ENCODE assay signal across 9 mouse cellular contexts in the genomic region with DNA sequence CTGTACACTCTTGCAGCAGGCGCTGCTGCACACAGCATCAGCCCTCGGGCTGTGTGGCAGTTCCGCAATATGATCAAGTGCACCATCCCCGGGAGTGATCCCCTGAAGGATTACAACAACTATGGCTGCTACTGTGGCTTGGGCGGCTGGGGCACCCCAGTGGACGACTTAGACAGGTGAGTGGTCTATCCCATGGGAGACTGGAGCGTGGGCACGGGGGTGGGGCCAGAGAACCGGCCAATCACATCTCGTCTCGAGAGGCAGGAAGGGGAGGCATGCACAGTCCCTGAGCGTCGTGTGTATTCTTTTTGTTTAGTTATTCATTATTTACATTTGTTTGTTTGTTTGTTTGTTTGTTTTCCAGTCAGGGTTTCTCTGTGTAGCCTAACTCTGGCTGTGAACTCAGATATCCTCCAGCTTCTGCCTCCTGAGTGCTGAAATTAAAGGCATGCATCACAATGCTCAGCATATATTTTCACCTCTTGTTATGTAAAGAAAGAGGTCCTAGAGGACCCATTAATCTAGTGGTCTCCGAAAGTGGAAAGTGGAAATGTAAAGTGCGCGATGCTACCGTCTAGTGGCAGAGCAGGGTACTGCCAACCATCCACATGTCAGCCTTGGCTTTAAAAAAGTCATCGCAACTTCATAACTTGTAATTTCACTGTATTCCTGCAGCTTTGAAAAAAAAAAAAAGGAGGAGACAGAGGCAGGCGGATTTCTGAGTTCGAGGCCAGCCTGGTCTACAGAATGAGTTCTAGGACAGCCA. TPM values are rescaled to one million over a fixed set of nuclear protein-coding genes. Genes with fewer than 3 reads are reported as not detected.
A peak's percentile ranks its signal among the peaks of the same experiment; 100 is the strongest.
DNase-seq lines count a peak whose midpoint lies in the region; ATAC-seq and TF ChIP-seq lines count a peak whose summit lies in the region.
"Had no signal": no experiment of that assay in that cellular context is flagged by ENCODE, and none has a peak within 500 bp of the region (broad histone marks: within the 10 kb centered on the region; RNA-seq: fewer than 3 reads in every experiment).

No protein-coding gene starts in this region.

- 0 out of 2 replicates have a peak overlapping the region, but pooled peaks have one; percentile 1 for H3K4me3 ChIP-seq in embryonic facial prominence, embryonic 10.5 days
- no peak overlapping the region for H3K4me3 ChIP-seq in lung, embryonic 14.5 days (ENCODE audit: low read depth, low read length)
- H3K4me3 ChIP-seq in stomach, postnatal 0 days (ENCODE audit: low read depth, low read length), result no peak overlapping the region

- DNase-seq in cerebellum, adult 9-10 months, result peak; percentile 56
- no peak for DNase-seq in cerebellum, adult 11 months
- peak; percentile 65 to 73 for DNase-seq in right cerebral cortex, adult 2 months (ENCODE audit: low spot score in 2 of 2)
- DNase-seq in right cerebral cortex, postnatal 25 days, result no peak
- DNase-seq in embryonic facial prominence, embryonic 10.5 days (ENCODE audit: low spot score), result peak; percentile 57
- peak; percentile 78 for DNase-seq in induced T-regulatory cell, adult 2 months (ENCODE audit: low read depth)
- peak; percentile 82 for DNase-seq in lung, embryonic 14.5 days
- DNase-seq in stomach, postnatal 0 days (ENCODE audit: low spot score), result peak; percentile 70

- 41% methylated on average over 20 of the region's 20 CpGs for WGBS in embryonic facial prominence, embryonic 10.5 days
- 35% methylated on average over 20 of the region's 20 CpGs for WGBS in lung, embryonic 14.5 days
- 35% methylated on average over 20 of the region's 20 CpGs for WGBS in stomach, postnatal 0 days

- H3K9me3 ChIP-seq in embryonic facial prominence, embryonic 10.5 days, result no peaks in the 10 kb centered on the region
- no peaks in the 10 kb centered on the region for H3K9me3 ChIP-seq in lung, embryonic 14.5 days (ENCODE audit: low read depth, low read length)
- H3K9me3 ChIP-seq in stomach, postnatal 0 days (ENCODE audit: control insufficient read depth, low read length), result no peaks in the 10 kb centered on the region

- TF ChIP-seq CTCF in lung, embryonic 14.5 days (IDR thresholded peaks at IDR 0.05; ENCODE audit: low read depth), result peak; percentile 89
- peak; percentile 86 for TF ChIP-seq CTCF in stomach, postnatal 0 days (IDR thresholded peaks at IDR 0.05; ENCODE audit: low read depth)

- H3K4me1 ChIP-seq in embryonic facial prominence, embryonic 10.5 days, result peaks cover 17% of the 10 kb centered on the region
- no peaks in the 10 kb centered on the region for H3K4me1 ChIP-seq in lung, embryonic 14.5 days (ENCODE audit: insufficient read depth)
- 0 out of 2 replicates have a peak, but pooled peaks cover 2% of the 10 kb centered on the region for H3K4me1 ChIP-seq in stomach, postnatal 0 days (replicated peaks; ENCODE audit: control insufficient read depth, insufficient read depth)

- no peaks in the 10 kb centered on the region for H3K36me3 ChIP-seq in embryonic facial prominence, embryonic 10.5 days (replicated peaks)
- no peaks in the 10 kb centered on the region for H3K36me3 ChIP-seq in lung, embryonic 14.5 days (ENCODE audit: insufficient read depth)
- H3K36me3 ChIP-seq in stomach, postnatal 0 days (ENCODE audit: control insufficient read depth, insufficient read depth, low read length), result no peaks in the 10 kb centered on the region

- H3K27me3 ChIP-seq in embryonic facial prominence, embryonic 10.5 days (replicated peaks; ENCODE audit: low read depth, poor library complexity, severe bottlenecking), result peaks cover 10% of the 10 kb centered on the region
- H3K27me3 ChIP-seq in lung, embryonic 14.5 days (ENCODE audit: insufficient read depth, low read length), result no peaks in the 10 kb centered on the region
- H3K27me3 ChIP-seq in stomach, postnatal 0 days (ENCODE audit: control insufficient read depth, insufficient read depth, low read length), result no peaks in the 10 kb centered on the region

- TF ChIP-seq EP300 in stomach, postnatal 0 days (optimal IDR thresholded peaks at IDR 0.05), result no peak

- no peak overlapping the region for H3K27ac ChIP-seq in embryonic facial prominence, embryonic 10.5 days (replicated peaks)
- no peak overlapping the region for H3K27ac ChIP-seq in lung, embryonic 14.5 days (ENCODE audit: low read depth)
- no peak overlapping the region for H3K27ac ChIP-seq in stomach, postnatal 0 days (replicated peaks)

- no peak for ATAC-seq in lung, embryonic 14.5 days (ENCODE audit: insufficient read depth)
- peak; percentile 9; the same call in 1 of the 2 replicates for ATAC-seq in stomach, postnatal 0 days (ENCODE audit: low FRiP score, low TSS enrichment)

- no peak overlapping the region for H3K9ac ChIP-seq in lung, embryonic 14.5 days
- no peak overlapping the region for H3K9ac ChIP-seq in stomach, postnatal 0 days (ENCODE audit: low read length)

- 0 out of 2 replicates have a peak overlapping the region, but pooled peaks have one; percentile 23 for H3K4me2 ChIP-seq in lung, embryonic 14.5 days
- 0 out of 2 replicates have a peak overlapping the region, but pooled peaks have one; percentile 6 for H3K4me2 ChIP-seq in stomach, postnatal 0 days (replicated peaks; ENCODE audit: low read depth)

RNA-seq across cellular contexts. Expression of gene Pla2g1b, which starts 4.9 kb away (rescaled TPM):
- polyA plus RNA-seq in embryonic facial prominence, embryonic 10.5 days (2016; fragmentation: Nextera tagmentation; extraction: Ambion mirVana), result not detected in 2 replicates
- polyA plus RNA-seq in lung, embryonic 14.5 days (2014; fragmentation: Nextera tagmentation; extraction: Ambion mirVana), result 4.5 and 5.6 TPM in 2 replicates
- 464 and 489 TPM in 2 replicates for polyA plus RNA-seq in stomach, postnatal 0 days (2015; fragmentation: Nextera tagmentation; extraction: Ambion mirVana)
- polyA plus RNA-seq: liver, embryonic 16.5 days had no signal

RNA-seq across cellular contexts. Expression of gene Sirt4, which starts 13.6 kb away (rescaled TPM):
- 14.5 and 16.0 TPM in 2 replicates for polyA plus RNA-seq in embryonic facial prominence, embryonic 10.5 days (2016; fragmentation: Nextera tagmentation; extraction: Ambion mirVana)
- polyA plus RNA-seq in lung, embryonic 14.5 days (2014; fragmentation: Nextera tagmentation; extraction: Ambion mirVana), result 22.8 and 23.9 TPM in 2 replicates
- polyA plus RNA-seq in stomach, postnatal 0 days (2015; fragmentation: Nextera tagmentation; extraction: Ambion mirVana), result 10.1 and 11.5 TPM in 2 replicates

RNA-seq across cellular contexts. Expression of gene Pxn, which starts 35.5 kb away (rescaled TPM):
- 50.3 and 50.6 TPM in 2 replicates for polyA plus RNA-seq in embryonic facial prominence, embryonic 10.5 days (2016; fragmentation: Nextera tagmentation; extraction: Ambion mirVana)
- polyA plus RNA-seq in lung, embryonic 14.5 days (2014; fragmentation: Nextera tagmentation; extraction: Ambion mirVana), result 22.3 and 25.2 TPM in 2 replicates
- 21.1 and 25.8 TPM in 2 replicates for polyA plus RNA-seq in stomach, postnatal 0 days (2015; fragmentation: Nextera tagmentation; extraction: Ambion mirVana)

RNA-seq across cellular contexts. Expression of gene Msi1, which starts 41.5 kb away (rescaled TPM):
- polyA plus RNA-seq in embryonic facial prominence, embryonic 10.5 days (2016; fragmentation: Nextera tagmentation; extraction: Ambion mirVana), result 86.3 and 111 TPM in 2 replicates
- polyA plus RNA-seq in lung, embryonic 14.5 days (2014; fragmentation: Nextera tagmentation; extraction: Ambion mirVana), result 17.1 and 21.2 TPM in 2 replicates
- 3.2 and 3.6 TPM in 2 replicates for polyA plus RNA-seq in stomach, postnatal 0 days (2015; fragmentation: Nextera tagmentation; extraction: Ambion mirVana)

Comparison
In these comparisons a context has a peak if more than half of its experiments do, and no peak if none do; other contexts are left out.
1. DNase-seq: peak in cerebellum, adult 9-10 months (single experiment), right cerebral cortex, adult 2 months (2 of 2), embryonic facial prominence, embryonic 10.5 days (single experiment), induced T-regulatory cell, adult 2 months (single experiment), lung, embryonic 14.5 days (single experiment) and stomach, postnatal 0 days (single experiment); none in cerebellum, adult 11 months (single experiment) and right cerebral cortex, postnatal 25 days (single experiment).
2. RNA of gene Pla2g1b, which starts 4.9 kb away (polyA plus RNA-seq): 464 to 489 TPM in stomach, postnatal 0 days; 4.5 to 5.6 TPM in lung, embryonic 14.5 days and not detected in embryonic facial prominence, embryonic 10.5 days; every median in the first group is over 10 times any median in the second.